Mouse (Mus musculus): ENCODE data around the gene Mus81. TPM values are rescaled to one million over a fixed set of nuclear protein-coding genes. Genes with fewer than 3 reads are reported as not detected.

The Mus81 gene
- polyA plus RNA-seq, 1 experiment from 2014 or later, result 12.4 TPM

DNA sequence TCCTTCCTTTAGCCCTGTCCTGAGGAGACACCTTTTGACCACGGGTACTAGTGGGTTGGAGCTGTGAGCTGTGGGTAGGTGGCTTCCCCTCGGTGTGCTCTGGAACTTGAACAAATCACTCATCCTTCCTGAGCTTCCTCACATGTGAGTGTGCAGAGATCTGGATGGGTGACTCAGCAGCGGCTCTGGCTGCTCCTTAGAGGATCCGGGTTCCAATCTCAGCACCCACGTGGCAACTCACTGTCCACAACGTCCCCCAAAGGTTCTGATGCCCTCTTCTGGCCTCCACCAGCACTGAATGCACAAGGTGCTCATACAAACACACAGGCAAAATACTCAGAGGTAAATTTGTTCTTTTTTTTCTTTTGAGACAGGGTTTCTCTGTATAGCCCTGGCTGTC, 36.4 kb downstream of the Mus81 start:
- Histone ChIP-seq H3K27ac (ENCODE audit: low read depth, low read length) (peak overlapping the region; percentile 35; the same call in 1 of the 2 replicates), H3K36me3 (ENCODE audit: control insufficient read depth, insufficient read depth) (peaks cover 6% of the 10 kb centered on the region; the same call in 1 of the 2 replicates), H3K9me3 (ENCODE audit: control insufficient read depth) (no peaks in the 10 kb centered on the region), H3K4me3 (ENCODE audit: low read depth, low read length) (no peak overlapping the region), H3K4me1 (replicated peaks; ENCODE audit: control insufficient read depth, insufficient read depth, low read length) (peaks cover 6% of the 10 kb centered on the region; the same call in 1 of the 2 replicates), H3K9ac (ENCODE audit: low read depth, low read length) (no peak overlapping the region), H3K4me2 (replicated peaks; ENCODE audit: low read depth) (no peak overlapping the region), H3K27me3 (replicated peaks; ENCODE audit: control insufficient read depth, insufficient read depth, low read length) (peaks cover 29% of the 10 kb centered on the region)
- no peak for ATAC-seq
- WGBS, result 81% methylated on average over 6 of the region's 6 CpGs
- peak; percentile 16; the same call in 1 of the 2 replicates for TF ChIP-seq CTCF (IDR thresholded peaks at IDR 0.05; ENCODE audit: low read depth)

- Histone ChIP-seq H3K4me2 (replicated peaks; ENCODE audit: low read depth) (no peak overlapping the region), H3K9ac (ENCODE audit: low read depth, low read length) (no peak overlapping the region), H3K4me1 (replicated peaks; ENCODE audit: control insufficient read depth, insufficient read depth, low read length) (0 out of 2 replicates have a peak, but pooled peaks cover 6% of the 10 kb centered on the region), H3K9me3 (ENCODE audit: control insufficient read depth) (no peaks in the 10 kb centered on the region), H3K27ac (ENCODE audit: low read depth, low read length) (no peak overlapping the region), H3K27me3 (replicated peaks; ENCODE audit: control insufficient read depth, insufficient read depth, low read length) (peaks cover 29% of the 10 kb centered on the region), H3K36me3 (ENCODE audit: control insufficient read depth, insufficient read depth) (peaks cover 5% of the 10 kb centered on the region; the same call in 1 of the 2 replicates), H3K4me3 (ENCODE audit: low read depth, low read length) (no peak overlapping the region)
- ATAC-seq, result no peak
- WGBS, result 74% methylated on average over 3 of the region's 3 CpGs
- TF ChIP-seq CTCF (IDR thresholded peaks at IDR 0.05; ENCODE audit: low read depth), result no peak
Observed at GRCm38 (mm10) chr19:5449673-5450072, 38.5 kb downstream of the Mus81 start.

- H3K4me3 ChIP-seq (ENCODE audit: low read depth, low read length), result peak overlapping the region; percentile 48
- 6% methylated on average over 35 of the region's 36 CpGs for WGBS
- peaks cover 29% of the 10 kb centered on the region for H3K27me3 ChIP-seq (replicated peaks; ENCODE audit: control insufficient read depth, insufficient read depth, low read length)
- ATAC-seq, result no peak
- no peak for TF ChIP-seq CTCF (IDR thresholded peaks at IDR 0.05; ENCODE audit: low read depth)
- H3K9me3 ChIP-seq (ENCODE audit: control insufficient read depth), result no peaks in the 10 kb centered on the region
- no peaks in the 10 kb centered on the region; the same call in 1 of the 2 replicates for H3K36me3 ChIP-seq (ENCODE audit: control insufficient read depth, insufficient read depth)
- no peak overlapping the region for H3K9ac ChIP-seq (ENCODE audit: low read depth, low read length)
- H3K27ac ChIP-seq (ENCODE audit: low read depth, low read length), result no peak overlapping the region
- H3K4me1 ChIP-seq (replicated peaks; ENCODE audit: control insufficient read depth, insufficient read depth, low read length), result 0 out of 2 replicates have a peak, but pooled peaks cover 6% of the 10 kb centered on the region
- H3K4me2 ChIP-seq (replicated peaks; ENCODE audit: low read depth), result peak overlapping the region; percentile 84
Observed at GRCm38 (mm10) chr19:5448354-5449150, 39.6 kb downstream of the Mus81 start.

GRCm38 (mm10) chr19:5447515-5448353, 40.5 kb downstream of the Mus81 start, which contains the start of gene Fosl1:
Gene Fosl1 (plus strand): TSS chr19:5447547.
- peak within 1 kb of the TSS; percentile 7; the same call in 1 of the 2 replicates for H3K9ac ChIP-seq (ENCODE audit: low read depth, low read length)
- H3K4me3 ChIP-seq (ENCODE audit: low read depth, low read length), result peak within 1 kb of the TSS; percentile 48
- H3K27ac ChIP-seq (ENCODE audit: low read depth, low read length), result no peak within 1 kb of the TSS
- 0 out of 2 replicates have a peak, but pooled peaks cover 6% of the 10 kb centered on the region for H3K4me1 ChIP-seq (replicated peaks; ENCODE audit: control insufficient read depth, insufficient read depth, low read length)
- no peaks in the 10 kb centered on the region for H3K36me3 ChIP-seq (ENCODE audit: control insufficient read depth, insufficient read depth)
- TF ChIP-seq CTCF (IDR thresholded peaks at IDR 0.05; ENCODE audit: low read depth), result no peak
- no peaks in the 10 kb centered on the region for H3K9me3 ChIP-seq (ENCODE audit: control insufficient read depth)
- ATAC-seq, result peak; percentile 71
- WGBS, result under 1% methylated on average over 70 of the region's 70 CpGs
- peak within 1 kb of the TSS; percentile 84 for H3K4me2 ChIP-seq (replicated peaks; ENCODE audit: low read depth)
- peaks cover 29% of the 10 kb centered on the region for H3K27me3 ChIP-seq (replicated peaks; ENCODE audit: control insufficient read depth, insufficient read depth, low read length)

DNA sequence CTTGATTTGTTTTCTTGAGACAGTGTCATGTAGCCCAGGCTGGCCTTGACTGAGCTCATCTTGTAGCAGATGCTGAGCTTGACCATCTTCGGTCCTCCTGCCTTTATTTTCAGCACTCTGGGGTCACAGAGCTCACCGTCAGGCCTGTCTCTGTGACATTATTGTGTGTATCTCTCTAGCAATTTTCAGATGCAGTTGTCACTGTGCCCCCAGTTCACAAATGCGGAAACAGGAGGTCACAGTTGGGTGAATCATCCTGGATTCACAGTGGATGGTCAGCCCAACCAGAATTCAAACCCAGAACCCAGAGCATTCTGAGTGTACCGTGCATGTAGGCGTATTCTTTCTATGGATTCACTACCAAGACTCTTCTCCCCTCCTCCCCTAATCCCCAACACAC, 42.5 kb downstream of the Mus81 start:
- H3K9me3 ChIP-seq (ENCODE audit: control insufficient read depth), result no peaks in the 10 kb centered on the region
- H3K9ac ChIP-seq (ENCODE audit: low read depth, low read length), result no peak overlapping the region
- no peak for ATAC-seq
- H3K4me2 ChIP-seq (replicated peaks; ENCODE audit: low read depth), result no peak overlapping the region
- no peak overlapping the region for H3K4me3 ChIP-seq (ENCODE audit: low read depth, low read length)
- peaks cover 29% of the 10 kb centered on the region for H3K27me3 ChIP-seq (replicated peaks; ENCODE audit: control insufficient read depth, insufficient read depth, low read length)
- WGBS, result 90% methylated on average over 5 of the region's 5 CpGs
- H3K36me3 ChIP-seq (ENCODE audit: control insufficient read depth, insufficient read depth), result no peaks in the 10 kb centered on the region
- 0 out of 2 replicates have a peak, but pooled peaks cover 6% of the 10 kb centered on the region for H3K4me1 ChIP-seq (replicated peaks; ENCODE audit: control insufficient read depth, insufficient read depth, low read length)
- no peak for TF ChIP-seq CTCF (IDR thresholded peaks at IDR 0.05; ENCODE audit: low read depth)
- H3K27ac ChIP-seq (ENCODE audit: low read depth, low read length), result no peak overlapping the region

DNA sequence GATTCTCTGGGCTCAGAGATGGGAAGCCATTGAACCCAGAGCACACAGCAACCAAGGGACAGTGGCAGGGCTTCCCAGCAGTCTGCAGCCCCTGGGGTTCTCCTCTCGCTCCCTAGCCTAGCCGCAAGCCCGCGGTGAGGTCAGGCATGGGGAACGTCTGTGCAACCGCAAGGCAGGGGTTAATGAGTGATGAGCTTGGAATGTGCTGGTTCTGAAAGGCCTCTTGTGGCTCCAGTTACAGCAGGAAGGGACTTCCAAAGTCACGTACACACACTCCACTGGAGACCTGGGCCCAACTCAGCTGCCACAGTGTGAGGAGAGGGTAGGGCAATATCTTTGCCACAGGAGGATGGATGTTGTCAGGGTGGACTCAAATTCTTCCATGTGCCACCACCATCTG, 43.2 kb downstream of the Mus81 start:
- WGBS, result 30% methylated on average over 7 of the region's 7 CpGs
- no peak overlapping the region for H3K4me3 ChIP-seq (ENCODE audit: low read depth, low read length)
- no peak overlapping the region for H3K9ac ChIP-seq (ENCODE audit: low read depth, low read length)
- no peak for TF ChIP-seq CTCF (IDR thresholded peaks at IDR 0.05; ENCODE audit: low read depth)
- H3K36me3 ChIP-seq (ENCODE audit: control insufficient read depth, insufficient read depth), result no peaks in the 10 kb centered on the region
- H3K4me2 ChIP-seq (replicated peaks; ENCODE audit: low read depth), result no peak overlapping the region
- H3K27me3 ChIP-seq (replicated peaks; ENCODE audit: control insufficient read depth, insufficient read depth, low read length), result peaks cover 24% of the 10 kb centered on the region
- H3K9me3 ChIP-seq (ENCODE audit: control insufficient read depth), result no peaks in the 10 kb centered on the region
- ATAC-seq, result no peak
- H3K4me1 ChIP-seq (replicated peaks; ENCODE audit: control insufficient read depth, insufficient read depth, low read length), result 0 out of 2 replicates have a peak, but pooled peaks cover 6% of the 10 kb centered on the region
- H3K27ac ChIP-seq (ENCODE audit: low read depth, low read length), result no peak overlapping the region
